Mouse (Mus musculus) heart, embryonic 11.5 days (tissue): Measurements from ENCODE around the gene Spata18. TPM values are rescaled to one million over a fixed set of nuclear protein-coding genes. Genes with fewer than 3 reads are reported as not detected.

ENCODE experiments used
- ATAC-seq: fragments of 200-750 bp; cut with Nextera tagmentation; replicated peaks from 2 replicates; pipeline ENCODE4 v1.8.0; 2017; ENCODE audit warnings: moderate library complexity; ENCODE audit not compliant: insufficient number of reproducible peaks, low FRiP score, low TSS enrichment
- H3K27ac ChIP-seq: fragments of 300-500 bp; sonication (generic); 2 replicates; pipeline ENCODE4 v1.5.1; 2014; ENCODE audit warnings: mild to moderate bottlenecking, low read depth, low read length
- H3K27me3 ChIP-seq: fragments of 300-500 bp; sonication (generic); 2 replicates; pipeline ENCODE4 v1.6.1; 2014; ENCODE audit warnings: mild to moderate bottlenecking, low read length, mixed read lengths; ENCODE audit not compliant: control insufficient read depth, insufficient read depth
- H3K36me3 ChIP-seq: fragments of 300-500 bp; sonication (generic); 2 replicates; pipeline ENCODE4 v1.6.1; 2014; ENCODE audit warnings: mild to moderate bottlenecking, low read length, moderate library complexity, mixed read lengths; ENCODE audit not compliant: control insufficient read depth, insufficient read depth
- H3K4me1 ChIP-seq: fragments of 300-500 bp; sonication (generic); 2 replicates; pipeline ENCODE4 v1.6.1; 2014; ENCODE audit warnings: low read length; ENCODE audit not compliant: control insufficient read depth, insufficient read depth
- H3K4me2 ChIP-seq: fragments of 300-500 bp; sonication (generic); 2 replicates; pipeline ENCODE4 v1.6.1; 2014; ENCODE audit warnings: mild to moderate bottlenecking, moderate library complexity
- H3K4me3 ChIP-seq: fragments of 300-500 bp; sonication (generic); 2 replicates; pipeline ENCODE4 v1.5.1; 2014; ENCODE audit warnings: low read depth, low read length
- H3K9ac ChIP-seq: fragments of 300-500 bp; sonication (generic); 2 replicates; pipeline ENCODE4 v1.6.1; 2014; ENCODE audit warnings: mild to moderate bottlenecking, low read depth, low read length, moderate library complexity
- H3K9me3 ChIP-seq: fragments of 300-500 bp; sonication (generic); replicated peaks from 2 replicates; pipeline ENCODE4 v1.6.1; 2016; ENCODE audit warnings: low read length; ENCODE audit not compliant: control insufficient read depth
- WGBS: fragments of 180-500 bp; shearing (Covaris S2); extraction: QIAGEN DNeasy Blood & Tissue Kit; methylation state at CpG from one replicate; pipeline ENCODE4 v1.1.7; 2014; ENCODE audit not compliant: insufficient replicate concordance; 5-methylcytosine and 5-hydroxymethylcytosine counted together
- polyA plus RNA-seq: library from polyadenylated mRNA; unstranded; fragments of >200 nt; fragmentation: Nextera tagmentation; extraction: Ambion mirVana; gene quantifications from 2 replicates; pipeline ENCODE4 v1.2.1, GENCODE M21; 2014

Gene Spata18
- polyA plus RNA-seq, 1 experiment from 2014 or later: not detected

DNA sequence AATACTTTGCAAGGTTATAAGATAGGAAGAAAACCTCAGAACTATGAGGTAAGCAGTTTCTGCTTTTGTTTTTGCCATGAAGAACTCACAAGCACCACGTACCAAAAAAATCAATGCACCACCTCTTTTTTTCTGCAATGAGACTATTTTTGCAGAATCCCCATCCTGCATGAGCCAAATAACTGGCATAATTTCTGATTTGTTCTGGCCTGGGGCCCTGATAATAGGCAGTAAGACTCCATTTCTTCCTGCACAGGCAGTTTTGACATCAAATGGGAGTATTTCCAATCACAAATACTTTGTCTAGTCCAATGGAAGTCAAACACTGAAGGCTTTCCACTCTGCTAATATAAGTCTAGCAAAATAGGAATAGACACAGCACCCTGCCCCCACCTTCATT lies 42.6 kb downstream of the Spata18 start:
- Histone ChIP-seq H3K36me3 (no peaks in the 10 kb centered on the region), H3K9ac (no peak overlapping the region), H3K27ac (no peak overlapping the region), H3K4me3 (no peak overlapping the region), H3K9me3 (no peaks in the 10 kb centered on the region), H3K4me2 (no peak overlapping the region), H3K4me1 (peaks cover 4% of the 10 kb centered on the region; the same call in 1 of the 2 replicates), H3K27me3 (no peaks in the 10 kb centered on the region)
- WGBS: 74% methylated on average over 1 of the region's 1 CpGs
- no peak for ATAC-seq

- Histone ChIP-seq H3K4me2 (no peak overlapping the region), H3K9ac (no peak overlapping the region), H3K36me3 (no peaks in the 10 kb centered on the region), H3K27ac (no peak overlapping the region), H3K27me3 (no peaks in the 10 kb centered on the region), H3K4me1 (no peaks in the 10 kb centered on the region), H3K4me3 (no peak overlapping the region), H3K9me3 (no peaks in the 10 kb centered on the region)
- ATAC-seq: no peak
- WGBS: 69% methylated on average over 4 of the region's 4 CpGs
Observed at GRCm38 (mm10) chr5:73694254-73695015, 43.3 kb downstream of the Spata18 start.

DNA sequence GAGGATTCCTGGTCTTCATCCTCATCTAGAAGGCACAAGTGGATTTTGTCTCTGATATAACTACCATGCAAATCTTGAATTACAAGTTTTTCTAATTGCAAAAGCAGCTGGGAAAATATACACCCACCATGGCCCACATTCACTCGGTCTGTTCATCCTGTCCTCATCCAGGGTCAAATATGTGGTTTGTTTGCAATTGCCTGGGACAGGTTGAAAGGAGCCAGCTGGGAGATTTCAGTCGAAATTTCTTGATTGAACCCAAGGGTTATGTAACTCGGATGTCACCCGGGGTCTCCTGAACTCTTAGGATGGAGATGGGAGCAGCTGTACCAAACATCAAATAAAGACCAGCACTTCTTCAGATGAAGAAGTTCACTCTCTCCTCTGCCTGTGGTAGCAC lies 46.5 kb downstream of the Spata18 start:
- no peak overlapping the region for H3K4me2 ChIP-seq
- H3K27me3 ChIP-seq: no peaks in the 10 kb centered on the region
- no peak overlapping the region for H3K27ac ChIP-seq
- no peaks in the 10 kb centered on the region for H3K36me3 ChIP-seq
- H3K9me3 ChIP-seq: no peaks in the 10 kb centered on the region
- WGBS: 70% methylated on average over 4 of the region's 4 CpGs
- no peak for ATAC-seq
- peaks cover 8% of the 10 kb centered on the region for H3K4me1 ChIP-seq
- no peak overlapping the region for H3K9ac ChIP-seq
- H3K4me3 ChIP-seq: no peak overlapping the region

DNA sequence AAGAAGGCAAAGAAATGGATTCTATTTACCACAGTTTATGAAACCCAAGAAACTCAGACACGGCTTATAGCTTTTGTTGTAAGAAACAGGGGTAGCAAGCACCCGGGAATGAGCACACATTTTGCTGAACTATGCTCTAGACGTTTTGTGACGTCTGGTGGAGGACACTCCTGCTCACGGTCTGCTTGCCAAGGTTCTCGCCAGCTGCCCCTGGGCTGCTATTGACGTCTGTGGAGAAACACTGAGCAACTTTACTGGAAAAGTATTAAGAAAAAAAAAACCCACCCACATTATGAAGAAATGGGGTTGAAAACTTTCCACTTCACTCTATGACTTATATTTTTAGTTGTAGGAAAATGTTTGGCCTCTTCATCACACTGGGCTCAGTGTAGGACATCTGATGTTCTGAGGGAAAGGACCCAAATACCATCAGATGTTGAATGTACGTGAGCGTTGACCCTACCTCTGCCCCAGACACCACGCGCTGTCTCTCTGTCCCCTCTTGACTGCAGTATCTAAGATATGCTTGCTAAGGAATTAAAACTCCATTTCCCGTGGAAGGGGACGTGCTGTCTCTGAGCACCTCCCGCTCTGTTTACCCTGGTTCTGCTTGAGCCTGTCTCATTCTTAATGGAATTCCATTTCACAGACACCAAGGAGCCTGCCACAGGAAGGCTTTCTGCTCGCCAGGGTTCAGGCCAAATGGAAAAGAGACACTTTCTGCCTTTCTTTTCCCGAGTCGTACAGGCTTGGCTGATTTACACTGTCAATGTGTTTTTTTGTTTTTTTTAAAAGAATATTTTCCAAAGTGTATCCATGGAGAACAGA lies 50.1 kb downstream of the Spata18 start:
- WGBS: 59% methylated on average over 17 of the region's 17 CpGs
- H3K36me3 ChIP-seq: no peaks in the 10 kb centered on the region
- H3K4me3 ChIP-seq: no peak overlapping the region
- H3K27ac ChIP-seq: no peak overlapping the region
- H3K27me3 ChIP-seq: no peaks in the 10 kb centered on the region; the same call in 1 of the 2 replicates
- no peak overlapping the region for H3K9ac ChIP-seq
- H3K4me1 ChIP-seq: peaks cover 8% of the 10 kb centered on the region
- no peak overlapping the region for H3K4me2 ChIP-seq
- ATAC-seq: no peak
- H3K9me3 ChIP-seq: no peaks in the 10 kb centered on the region

- 69% methylated on average over 12 of the region's 12 CpGs for WGBS
- Histone ChIP-seq H3K4me2 (no peak overlapping the region), H3K36me3 (no peaks in the 10 kb centered on the region), H3K9ac (no peak overlapping the region), H3K27me3 (no peaks in the 10 kb centered on the region; the same call in 1 of the 2 replicates), H3K27ac (no peak overlapping the region), H3K9me3 (no peaks in the 10 kb centered on the region), H3K4me3 (no peak overlapping the region), H3K4me1 (peaks cover 8% of the 10 kb centered on the region)
- ATAC-seq: no peak
Observed at GRCm38 (mm10) chr5:73701946-73702710, 50.9 kb downstream of the Spata18 start.

DNA sequence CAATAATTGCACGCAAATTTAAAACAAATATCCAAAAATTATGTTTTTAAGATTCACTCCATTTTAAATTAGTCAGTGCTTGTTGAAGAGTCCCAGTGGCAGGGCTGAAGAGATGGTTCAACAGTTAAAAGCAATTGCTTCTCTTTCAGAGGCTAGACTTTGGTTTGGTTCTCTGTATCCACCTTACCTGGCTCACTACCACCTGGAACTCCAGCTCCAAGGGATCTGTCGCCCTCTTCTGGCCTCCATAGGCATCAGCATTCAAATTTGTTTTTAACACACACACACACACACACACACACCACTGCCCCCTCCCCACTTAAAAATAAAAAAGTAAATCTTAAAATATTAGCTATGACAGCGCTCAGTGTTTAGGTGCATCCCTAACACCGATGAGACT lies 51.9 kb downstream of the Spata18 start:
- Histone ChIP-seq H3K9ac (no peak overlapping the region), H3K9me3 (no peaks in the 10 kb centered on the region), H3K4me3 (no peak overlapping the region), H3K27ac (no peak overlapping the region), H3K4me2 (no peak overlapping the region), H3K27me3 (no peaks in the 10 kb centered on the region; the same call in 1 of the 2 replicates), H3K36me3 (no peaks in the 10 kb centered on the region), H3K4me1 (peaks cover 8% of the 10 kb centered on the region)
- WGBS: 84% methylated on average over 4 of the region's 4 CpGs
- no peak for ATAC-seq

GRCm38 (mm10) chr5:73704263-73704662 lies 53.1 kb downstream of the Spata18 start:
- 35% methylated on average over 14 of the region's 14 CpGs for WGBS

DNA sequence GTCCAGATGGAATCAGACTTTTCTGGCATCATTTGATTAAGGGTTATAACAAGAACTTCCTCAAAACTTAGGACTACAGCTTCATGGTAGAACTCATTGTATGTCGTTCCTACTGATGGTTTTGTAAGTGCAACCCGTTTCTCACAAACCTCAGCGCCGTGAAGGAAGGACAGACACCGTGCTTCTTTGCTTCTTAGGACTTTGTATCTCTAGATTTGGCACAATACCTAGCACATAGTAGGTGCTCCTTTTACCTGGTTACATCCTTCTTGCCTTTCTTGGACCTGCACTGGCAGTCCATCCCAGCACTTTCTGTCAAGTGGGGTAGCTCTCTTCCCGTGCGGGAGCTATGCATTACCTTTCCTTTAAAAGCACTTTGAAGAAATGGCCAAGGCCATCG lies 53.6 kb downstream of the Spata18 start:
- peaks cover 8% of the 10 kb centered on the region for H3K4me1 ChIP-seq
- H3K4me3 ChIP-seq: no peak overlapping the region
- H3K9ac ChIP-seq: no peak overlapping the region
- H3K9me3 ChIP-seq: no peaks in the 10 kb centered on the region
- no peak for ATAC-seq
- H3K36me3 ChIP-seq: no peaks in the 10 kb centered on the region
- H3K27me3 ChIP-seq: no peaks in the 10 kb centered on the region; the same call in 1 of the 2 replicates
- 86% methylated on average over 8 of the region's 8 CpGs for WGBS
- H3K4me2 ChIP-seq: no peak overlapping the region
- H3K27ac ChIP-seq: no peak overlapping the region

More at GRCm38 (mm10) chr5:73704263-73704662, 53.1 kb downstream of the Spata18 start:
- H3K9ac ChIP-seq: no peak overlapping the region
- H3K27ac ChIP-seq: no peak overlapping the region
- H3K36me3 ChIP-seq: no peaks in the 10 kb centered on the region
- H3K4me3 ChIP-seq: no peak overlapping the region
- no peak for ATAC-seq
- H3K4me2 ChIP-seq: no peak overlapping the region
- no peaks in the 10 kb centered on the region for H3K9me3 ChIP-seq
- no peaks in the 10 kb centered on the region; the same call in 1 of the 2 replicates for H3K27me3 ChIP-seq
- H3K4me1 ChIP-seq: peaks cover 8% of the 10 kb centered on the region
